Mouse (Mus musculus): ENCODE measurements around the gene Iglon5.

The Iglon5 gene

GRCm38 (mm10) chr7:43489631-43490125 lies at the start of gene Iglon5:
Iglon5 (minus strand) TSS chr7:43490075.
- DNase-seq (ENCODE audit: low spot score) = no peak

GRCm38 (mm10) chr7:43538524-43538923 lies 48.6 kb upstream of the Iglon5 start:
- DNase-seq (ENCODE audit: low spot score) = no peak

GRCm38 (mm10) chr7:43532936-43533505 lies 43.1 kb upstream of the Iglon5 start:
- DNase-seq (ENCODE audit: low spot score) = no peak

GRCm38 (mm10) chr7:43530216-43530785 lies 40.4 kb upstream of the Iglon5 start:
- DNase-seq (ENCODE audit: low spot score) = no peak

GRCm38 (mm10) chr7:43525313-43525712 lies 35.4 kb upstream of the Iglon5 start:
- no peak for DNase-seq (ENCODE audit: low spot score)

- DNase-seq (ENCODE audit: low spot score) = no peak
Observed at GRCm38 (mm10) chr7:43522776-43523175, 32.9 kb upstream of the Iglon5 start.

GRCm38 (mm10) chr7:43518341-43518740 lies 28.5 kb upstream of the Iglon5 start:
- no peak for DNase-seq (ENCODE audit: low spot score)

GRCm38 (mm10) chr7:43515076-43515475 lies 25.2 kb upstream of the Iglon5 start:
- DNase-seq (ENCODE audit: low spot score) = no peak

- DNase-seq (ENCODE audit: low spot score) = no peak
Observed at GRCm38 (mm10) chr7:43512519-43512918, 22.6 kb upstream of the Iglon5 start.

GRCm38 (mm10) chr7:43511707-43512478 lies 22.0 kb upstream of the Iglon5 start:
- DNase-seq (ENCODE audit: low spot score) = no peak

- no peak for DNase-seq (ENCODE audit: low spot score)
Observed at GRCm38 (mm10) chr7:43495343-43496021, 5.6 kb upstream of the Iglon5 start.

- DNase-seq (ENCODE audit: low spot score) = no peak
Observed at GRCm38 (mm10) chr7:43490861-43491260, 986 bp upstream of the Iglon5 start.

- peak; percentile 39 for DNase-seq (ENCODE audit: low spot score)
Observed at GRCm38 (mm10) chr7:43490182-43490584, 308 bp upstream of the Iglon5 start.

GRCm38 (mm10) chr7:43488646-43489045 lies 1.2 kb downstream of the Iglon5 start:
- DNase-seq (ENCODE audit: low spot score) = no peak

- peak; percentile 22 for DNase-seq (ENCODE audit: low spot score)
Observed at GRCm38 (mm10) chr7:43483236-43483635, 6.6 kb downstream of the Iglon5 start.

GRCm38 (mm10) chr7:43482090-43482716 lies 7.7 kb downstream of the Iglon5 start:
- DNase-seq (ENCODE audit: low spot score) = no peak

GRCm38 (mm10) chr7:43481191-43481590 lies 8.7 kb downstream of the Iglon5 start:
- no peak for DNase-seq (ENCODE audit: low spot score)

- DNase-seq (ENCODE audit: low spot score) = no peak
Observed at GRCm38 (mm10) chr7:43476376-43476775, 13.5 kb downstream of the Iglon5 start.

GRCm38 (mm10) chr7:43475706-43476105 lies 14.2 kb downstream of the Iglon5 start:
- DNase-seq (ENCODE audit: low spot score) = no peak

GRCm38 (mm10) chr7:43470373-43470772 lies 19.5 kb downstream of the Iglon5 start:
- DNase-seq (ENCODE audit: low spot score) = no peak

GRCm38 (mm10) chr7:43466099-43466694 lies 23.7 kb downstream of the Iglon5 start:
- DNase-seq (ENCODE audit: low spot score) = peak; percentile 73
